Mouse (Mus musculus): ENCODE data around the gene Gm14443. TPM values are rescaled to one million over a fixed set of nuclear protein-coding genes. Genes with fewer than 3 reads are reported as not detected.

Gene Gm14443
- 0.07 TPM for polyA plus RNA-seq (2017; shearing (Covaris generic))

GRCm38 (mm10) chr2:175175401-175176180, at the start of gene Gm14443:
Gene Gm14443 (minus strand): TSS chr2:175175871.

GRCm38 (mm10) chr2:175206732-175207131, 31.1 kb upstream of the Gm14443 start, which contains the start of gene Gm14391:
Gene Gm14391 (minus strand): TSS chr2:175206917.

GRCm38 (mm10) chr2:175141993-175142295, 33.7 kb downstream of the Gm14443 start, which contains the start of gene Gm14399:
Gene Gm14399 (minus strand): TSS chr2:175142012.

Other genes with a start within 250 kb of the Gm14443 start
- not detected for gene Gm14444, start 165.6 kb downstream of the Gm14443 start, polyA plus RNA-seq (2017; shearing (Covaris generic))
- not detected for gene Gm14393, start 108.1 kb downstream of the Gm14443 start, polyA plus RNA-seq (2017; shearing (Covaris generic))
- gene Gm14399, start 33.9 kb downstream of the Gm14443 start, polyA plus RNA-seq (2017; shearing (Covaris generic)): 3.5 TPM
- gene Gm14391, start 31.0 kb upstream of the Gm14443 start, polyA plus RNA-seq (2017; shearing (Covaris generic)): 9.5 TPM
- gene Gm14440, start 99.3 kb upstream of the Gm14443 start, polyA plus RNA-seq (2017; shearing (Covaris generic)): 5.8 TPM
- gene Gm4631, start 162.3 kb upstream of the Gm14443 start, polyA plus RNA-seq (2017; shearing (Covaris generic)): 15.7 TPM
- gene Zfp968, start 196.6 kb upstream of the Gm14443 start, polyA plus RNA-seq (2017; shearing (Covaris generic)): 2.3 TPM

Measured in activated CD4-positive, CD25-positive, alpha-beta regulatory T cell, adult 9 weeks (primary cell).